Mouse (Mus musculus) heart, postnatal 36 days (tissue): ENCODE measurements around the gene Vat1. TPM values are rescaled to one million over a fixed set of nuclear protein-coding genes. Genes with fewer than 3 reads are reported as not detected.

Source experiments
- microRNA-seq, 2 experiments: library from miRNA; unstranded; fragments of <30 nt; microRNA quantifications; one replicate each; pipeline ENCODE4 v1.2.0; 2021; ENCODE audit warnings: borderline number of aligned reads in 2 of 2
- total RNA-seq, 2 experiments: library from RNA; stranded (reverse); gene quantifications; 2 replicates each; pipeline ENCODE4 v1.2.3; 2021

The Vat1 gene
- total RNA-seq, 2 experiments from 2014 or later = 22.0 to 24.9 TPM

Small RNA genes lying within 50 kb of the gene (microRNA-seq; reads per million reads assigned to microRNA genes)
- 4.3 to 8.7 reads per million in 2 experiments for gene Mir6929

Other genes with a start within 250 kb of the Vat1 start
- gene Ezh1, start 239.8 kb downstream of the Vat1 start, total RNA-seq = 10 to 100 TPM; 34.8 to 36.7 TPM
- 100 to 1,000 TPM in 1 of 2 experiments, 10 to 100 TPM in 1; 88.9 to 132 TPM for gene Ramp2, start 220.2 kb downstream of the Vat1 start, total RNA-seq
- 10 to 100 TPM; 84.6 to 95.8 TPM for gene Vps25, start 212.5 kb downstream of the Vat1 start, total RNA-seq
- gene Wnk4, start 205.7 kb downstream of the Vat1 start, total RNA-seq = 10 to 100 TPM; 18.5 to 19.8 TPM
- gene Cntd1, start 187.2 kb downstream of the Vat1 start, total RNA-seq = under 1 TPM; 0.11 to 0.35 TPM
- gene Coa3, start 187.1 kb downstream of the Vat1 start, total RNA-seq = 10 to 100 TPM; 90.1 to 92.7 TPM
- gene Becn1, start 163.9 kb downstream of the Vat1 start, total RNA-seq = 10 to 100 TPM; 88.6 to 98.7 TPM
- gene Psme3, start 150.0 kb downstream of the Vat1 start, total RNA-seq = 10 to 100 TPM; 73.9 to 85.2 TPM
- gene Aoc2, start 141.2 kb downstream of the Vat1 start, total RNA-seq = 1 to 10 TPM; 1.8 to 2.2 TPM
- 10 to 100 TPM; 13.5 to 16.7 TPM for gene Aoc3, start 135.6 kb downstream of the Vat1 start, total RNA-seq
- not detected for gene G6pc, start 98.7 kb downstream of the Vat1 start, total RNA-seq
- 10 to 100 TPM; 18.6 to 22.8 TPM for gene Aarsd1, start 48.6 kb downstream of the Vat1 start, total RNA-seq
- 10 to 100 TPM in 1 of 2 experiments, 1 to 10 TPM in 1; 8.0 to 10.3 TPM for gene Gm27029, start 41.4 kb downstream of the Vat1 start, total RNA-seq
- gene Rundc1, start 41.1 kb downstream of the Vat1 start, total RNA-seq = 10 to 100 TPM; 12.2 to 12.4 TPM
- 10 to 100 TPM; 50.6 to 66.9 TPM for gene Ptges3l, start 40.9 kb downstream of the Vat1 start, total RNA-seq
- 10 to 100 TPM; 48.2 to 52.4 TPM for gene Rpl27, start 23.9 kb downstream of the Vat1 start, total RNA-seq
- 10 to 100 TPM; 13.3 to 15.6 TPM for gene Ifi35, start 17.8 kb downstream of the Vat1 start, total RNA-seq
- 1 to 10 TPM; 5.6 to 6.2 TPM for gene Rnd2, start 1.2 kb downstream of the Vat1 start, total RNA-seq
- under 1 TPM; 0.31 to 0.51 TPM for gene Brca1, start 85.7 kb upstream of the Vat1 start, total RNA-seq
- gene Nbr1, start 85.9 kb upstream of the Vat1 start, total RNA-seq = 10 to 100 TPM; 94.3 to 99.5 TPM
- gene Tmem106a, start 116.0 kb upstream of the Vat1 start, total RNA-seq = 1 to 10 TPM; 3.6 to 4.7 TPM
- gene Gm11634, start 133.0 kb upstream of the Vat1 start, total RNA-seq = not detected
- 10 to 100 TPM; 41.6 to 47.3 TPM for gene Rdm1, start 161.0 kb upstream of the Vat1 start, total RNA-seq
- 10 to 100 TPM; 23.4 to 23.5 TPM for gene Arl4d, start 199.3 kb upstream of the Vat1 start, total RNA-seq